Mouse (Mus musculus): ENCODE measurements at regions not wholly inside any gene's neighbourhood (a gene's known extent, or its start where the extent isn't known, plus 50 kb on each side); places are given as distances from the start of the nearest gene placed in this dataset.

DNA sequence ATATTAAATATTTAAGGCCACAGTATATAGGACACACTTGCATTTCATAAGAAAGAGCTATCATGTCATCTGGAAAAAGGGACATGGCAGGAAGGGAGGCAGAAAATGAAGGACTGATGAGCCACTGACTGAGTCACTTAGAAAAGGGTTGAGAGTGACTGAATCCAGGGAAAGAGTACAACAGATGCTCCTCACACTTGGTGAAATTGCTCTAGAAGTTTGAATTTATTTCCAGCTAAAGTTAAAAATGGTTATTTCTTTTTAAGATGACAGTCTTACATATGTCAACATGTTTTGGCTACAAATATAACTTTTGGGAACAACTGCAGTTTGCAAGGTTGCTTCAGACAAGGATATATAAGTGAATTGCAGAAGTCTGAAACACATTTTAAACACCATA is 609.0 kb upstream of the Lmcd1 start:
- Histone ChIP-seq H3K79me2 (replicated peaks; ENCODE audit: control insufficient read depth, insufficient read depth, low read length) (no peaks in the 10 kb centered on the region), H3K36me3 (ENCODE audit: control insufficient read depth, insufficient read depth, low read length) (no peaks in the 10 kb centered on the region), H3K27ac (no peak overlapping the region), H3K4me3 (no peak overlapping the region), H3K4me1 (ENCODE audit: control insufficient read depth, insufficient read depth, low read length) (no peaks in the 10 kb centered on the region), H3K9ac (ENCODE audit: low read depth, low read length) (no peak overlapping the region), H3K27me3 (ENCODE audit: control insufficient read depth, insufficient read depth, low read length) (no peaks in the 10 kb centered on the region)
- TF ChIP-seq CTCF (IDR thresholded peaks at IDR 0.05) = no peak
- no peak for TF ChIP-seq EP300 (IDR thresholded peaks at IDR 0.05; ENCODE audit: insufficient read depth, low read depth, low read length)
- TF ChIP-seq POLR2A (IDR thresholded peaks at IDR 0.05; ENCODE audit: insufficient read depth, low read depth, low read length) = no peak
- no peak for DNase-seq
- intact Hi-C loops (cut with DNase I) = no loop called here

DNA sequence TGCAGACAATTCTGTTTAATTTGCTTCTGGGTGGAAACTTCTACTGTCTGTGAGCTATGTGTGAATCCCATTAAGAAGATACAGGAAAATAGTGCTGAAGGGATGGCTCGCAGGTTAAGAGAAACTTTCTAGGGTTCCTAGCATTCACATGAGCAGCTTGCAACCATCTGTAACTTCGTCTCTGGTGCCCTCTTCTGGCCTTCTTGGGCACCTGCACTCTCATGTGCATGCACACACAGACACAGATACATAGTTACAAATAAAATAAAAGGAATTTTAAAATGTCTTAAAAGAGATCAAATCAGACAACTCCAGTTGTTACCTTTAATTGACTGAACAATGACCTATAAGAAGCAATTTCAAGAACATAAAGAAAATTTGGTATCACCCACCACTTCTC is 588.6 kb upstream of the Lmcd1 start:
- H3K36me3 ChIP-seq (ENCODE audit: control insufficient read depth, insufficient read depth, low read length) = no peaks in the 10 kb centered on the region
- intact Hi-C loops (cut with DNase I) = no loop called here
- H3K27ac ChIP-seq = no peak overlapping the region
- no peak overlapping the region for H3K4me3 ChIP-seq
- no peak overlapping the region for H3K9ac ChIP-seq (ENCODE audit: low read depth, low read length)
- WGBS = 65% methylated on average over 2 of the region's 2 CpGs
- TF ChIP-seq CTCF (IDR thresholded peaks at IDR 0.05) = no peak
- TF ChIP-seq EP300 (IDR thresholded peaks at IDR 0.05; ENCODE audit: insufficient read depth, low read depth, low read length) = no peak
- TF ChIP-seq POLR2A (IDR thresholded peaks at IDR 0.05; ENCODE audit: insufficient read depth, low read depth, low read length) = no peak
- DNase-seq = no peak
- H3K27me3 ChIP-seq (ENCODE audit: control insufficient read depth, insufficient read depth, low read length) = no peaks in the 10 kb centered on the region
- H3K4me1 ChIP-seq (ENCODE audit: control insufficient read depth, insufficient read depth, low read length) = no peaks in the 10 kb centered on the region
- H3K79me2 ChIP-seq (replicated peaks; ENCODE audit: control insufficient read depth, insufficient read depth, low read length) = no peaks in the 10 kb centered on the region

DNA sequence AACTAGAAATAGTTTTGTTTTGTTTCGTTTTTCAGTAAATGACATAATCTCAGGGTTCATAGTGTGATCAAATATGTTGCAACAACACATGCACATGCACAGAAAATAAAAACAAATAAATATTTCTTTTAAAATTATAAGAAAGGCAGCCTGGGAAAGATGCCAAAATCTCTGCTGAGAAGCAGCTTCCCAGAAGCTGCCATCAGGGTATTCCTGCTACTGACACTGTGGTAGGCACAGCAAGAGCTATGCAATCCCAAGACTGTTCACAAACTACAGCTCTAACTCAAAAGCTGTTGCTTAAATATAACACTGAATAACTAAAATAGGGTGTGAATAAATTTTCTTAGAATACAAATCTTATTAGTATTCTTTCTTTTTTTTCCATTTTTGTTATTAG is 570.7 kb upstream of the Lmcd1 start:
- Histone ChIP-seq H3K4me1 (ENCODE audit: control insufficient read depth, insufficient read depth, low read length) (no peaks in the 10 kb centered on the region), H3K4me3 (no peak overlapping the region), H3K27me3 (ENCODE audit: control insufficient read depth, insufficient read depth, low read length) (no peaks in the 10 kb centered on the region), H3K36me3 (ENCODE audit: control insufficient read depth, insufficient read depth, low read length) (no peaks in the 10 kb centered on the region), H3K79me2 (replicated peaks; ENCODE audit: control insufficient read depth, insufficient read depth, low read length) (no peaks in the 10 kb centered on the region), H3K9ac (ENCODE audit: low read depth, low read length) (no peak overlapping the region), H3K27ac (no peak overlapping the region)
- TF ChIP-seq EP300 (IDR thresholded peaks at IDR 0.05; ENCODE audit: insufficient read depth, low read depth, low read length) (no peak), POLR2A (IDR thresholded peaks at IDR 0.05; ENCODE audit: insufficient read depth, low read depth, low read length) (no peak), CTCF (IDR thresholded peaks at IDR 0.05) (no peak)
- 75% methylated on average over 1 of the region's 1 CpGs for WGBS
- intact Hi-C loops (cut with DNase I) = no loop called here
- no peak for DNase-seq

DNA sequence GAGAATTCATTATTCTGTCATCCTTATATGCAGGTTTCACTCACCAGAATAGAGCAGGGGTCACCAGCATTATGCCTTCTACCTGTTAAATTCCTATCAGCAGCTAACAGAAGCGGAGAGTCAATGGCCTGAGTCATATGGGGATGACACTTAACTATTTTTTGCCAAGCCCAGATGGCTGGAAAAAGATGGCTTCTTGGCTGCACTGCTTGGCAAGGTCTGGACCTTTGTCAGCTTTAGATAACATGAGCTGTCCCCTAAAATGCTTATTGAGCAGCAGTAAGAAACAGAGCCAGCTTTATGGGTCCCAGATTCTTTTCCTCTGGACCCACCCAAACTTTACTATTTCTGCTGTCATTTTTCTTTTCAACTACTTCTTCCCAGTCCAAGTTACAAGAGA is 565.3 kb upstream of the Lmcd1 start:
- no peak overlapping the region for H3K9ac ChIP-seq (ENCODE audit: low read depth, low read length)
- intact Hi-C loops (cut with DNase I) = no loop called here
- no peak overlapping the region for H3K4me3 ChIP-seq
- WGBS = 42% methylated on average over 1 of the region's 1 CpGs
- no peaks in the 10 kb centered on the region for H3K36me3 ChIP-seq (ENCODE audit: control insufficient read depth, insufficient read depth, low read length)
- H3K4me1 ChIP-seq (ENCODE audit: control insufficient read depth, insufficient read depth, low read length) = no peaks in the 10 kb centered on the region
- H3K27ac ChIP-seq = no peak overlapping the region
- no peaks in the 10 kb centered on the region for H3K27me3 ChIP-seq (ENCODE audit: control insufficient read depth, insufficient read depth, low read length)
- no peak for DNase-seq
- H3K79me2 ChIP-seq (replicated peaks; ENCODE audit: control insufficient read depth, insufficient read depth, low read length) = no peaks in the 10 kb centered on the region
- TF ChIP-seq POLR2A (IDR thresholded peaks at IDR 0.05; ENCODE audit: insufficient read depth, low read depth, low read length) = no peak

DNA sequence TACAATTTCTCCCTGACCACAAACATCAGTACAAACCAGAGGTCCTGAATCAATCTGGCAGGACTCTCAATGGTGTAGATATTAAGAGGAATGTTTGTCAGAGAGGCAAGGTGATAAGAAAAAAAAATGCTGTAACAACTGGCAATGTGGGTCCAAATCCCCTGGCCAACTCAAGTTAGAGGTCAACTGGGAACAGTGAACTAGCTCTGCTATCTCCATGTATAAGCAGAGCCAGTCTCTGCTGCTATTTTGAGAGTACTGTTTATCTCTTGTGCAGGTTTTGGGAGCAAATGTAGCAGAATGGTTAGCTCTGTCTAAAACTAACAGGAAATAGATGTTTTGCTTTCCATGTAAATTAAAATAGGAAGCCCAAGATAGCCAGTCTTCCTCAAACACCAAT is 547.6 kb upstream of the Lmcd1 start:
- intact Hi-C loops (cut with DNase I) = loop anchor here (10.0 kb wide), 1 partner anchor 111 kb away; no protein-coding TSS in a partner anchor
- H3K4me3 ChIP-seq = no peak overlapping the region
- no peaks in the 10 kb centered on the region for H3K79me2 ChIP-seq (replicated peaks; ENCODE audit: control insufficient read depth, insufficient read depth, low read length)
- DNase-seq = peak in 1 of 2 experiments; percentile 3
- H3K9ac ChIP-seq (ENCODE audit: low read depth, low read length) = no peak overlapping the region
- H3K36me3 ChIP-seq (ENCODE audit: control insufficient read depth, insufficient read depth, low read length) = no peaks in the 10 kb centered on the region; the same call in 1 of the 2 replicates
- no peaks in the 10 kb centered on the region for H3K27me3 ChIP-seq (ENCODE audit: control insufficient read depth, insufficient read depth, low read length)
- peak overlapping the region; percentile 49 for H3K27ac ChIP-seq
- H3K4me1 ChIP-seq (ENCODE audit: control insufficient read depth, insufficient read depth, low read length) = peaks cover 4% of the 10 kb centered on the region
- TF ChIP-seq EP300 (IDR thresholded peaks at IDR 0.05; ENCODE audit: insufficient read depth, low read depth, low read length) (no peak), CTCF (IDR thresholded peaks at IDR 0.05) (no peak), POLR2A (IDR thresholded peaks at IDR 0.05; ENCODE audit: insufficient read depth, low read depth, low read length) (no peak)

DNA sequence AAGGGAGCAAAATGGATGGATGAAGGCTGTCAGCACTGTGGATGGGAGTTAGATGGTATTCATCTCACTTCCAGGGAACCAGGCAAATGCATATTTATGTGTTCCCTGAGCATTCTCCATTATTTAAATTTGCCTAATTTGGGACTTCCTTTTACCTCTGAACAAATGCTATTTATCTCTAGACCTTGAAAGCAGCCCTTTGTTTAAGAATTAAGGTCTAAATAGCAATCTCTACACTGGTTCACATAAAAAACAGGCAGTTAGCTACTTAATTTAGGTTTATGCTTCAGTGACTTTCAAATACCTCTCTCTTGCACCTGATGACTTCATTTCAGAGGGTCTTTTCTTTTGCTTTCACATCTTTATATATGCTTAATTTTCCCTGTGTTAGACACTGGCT is 543.2 kb upstream of the Lmcd1 start:
- no peak overlapping the region for H3K4me3 ChIP-seq
- no peaks in the 10 kb centered on the region for H3K27me3 ChIP-seq (ENCODE audit: control insufficient read depth, insufficient read depth, low read length)
- no peak for DNase-seq
- H3K36me3 ChIP-seq (ENCODE audit: control insufficient read depth, insufficient read depth, low read length) = no peaks in the 10 kb centered on the region; the same call in 1 of the 2 replicates
- TF ChIP-seq CTCF (IDR thresholded peaks at IDR 0.05) (no peak), POLR2A (IDR thresholded peaks at IDR 0.05; ENCODE audit: insufficient read depth, low read depth, low read length) (no peak), EP300 (IDR thresholded peaks at IDR 0.05; ENCODE audit: insufficient read depth, low read depth, low read length) (no peak)
- H3K4me1 ChIP-seq (ENCODE audit: control insufficient read depth, insufficient read depth, low read length) = peaks cover 3% of the 10 kb centered on the region
- H3K9ac ChIP-seq (ENCODE audit: low read depth, low read length) = no peak overlapping the region
- no peak overlapping the region for H3K27ac ChIP-seq
- no peaks in the 10 kb centered on the region for H3K79me2 ChIP-seq (replicated peaks; ENCODE audit: control insufficient read depth, insufficient read depth, low read length)
- intact Hi-C loops (cut with DNase I) = no loop called here

Data from heart, adult 2 months (tissue).